Mouse (Mus musculus): ENCODE data around the gene Zfp592. TPM values are rescaled to one million over a fixed set of nuclear protein-coding genes. Genes with fewer than 3 reads are reported as not detected.

The Zfp592 gene
- total RNA-seq, 2 experiments from 2014 or later, result 22.3 to 33.1 TPM

DNA sequence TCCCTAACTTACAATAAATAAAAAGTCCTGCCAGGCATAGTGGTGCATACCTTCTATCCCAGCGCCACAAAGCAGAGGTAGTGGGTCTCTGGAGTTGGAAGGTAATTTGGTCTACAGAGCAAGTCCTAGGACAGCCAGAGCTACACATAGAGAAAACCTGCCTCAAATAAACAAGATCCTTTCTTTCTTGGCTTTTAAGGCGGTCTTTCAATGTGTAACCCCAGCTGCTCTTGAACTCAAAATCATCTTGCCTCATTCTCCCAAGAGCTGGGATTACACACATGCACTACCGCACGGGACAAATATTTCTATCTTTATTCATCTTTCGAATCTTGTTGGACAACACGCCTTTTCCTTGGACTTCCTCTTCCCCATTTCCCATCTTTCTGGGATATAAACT lies 1.4 kb upstream of the Zfp592 start:
- no peak for ATAC-seq (replicated peaks; ENCODE audit: low FRiP score, poor library complexity, severe bottlenecking)

GRCm38 (mm10) chr7:80992631-80992979 lies 876 bp upstream of the Zfp592 start:
- no peak for ATAC-seq (replicated peaks; ENCODE audit: low FRiP score, poor library complexity, severe bottlenecking)

- ATAC-seq (replicated peaks; ENCODE audit: low FRiP score, poor library complexity, severe bottlenecking), result peak; percentile 13
Observed at GRCm38 (mm10) chr7:80993834-80994662, 567 bp downstream of the Zfp592 start.

DNA sequence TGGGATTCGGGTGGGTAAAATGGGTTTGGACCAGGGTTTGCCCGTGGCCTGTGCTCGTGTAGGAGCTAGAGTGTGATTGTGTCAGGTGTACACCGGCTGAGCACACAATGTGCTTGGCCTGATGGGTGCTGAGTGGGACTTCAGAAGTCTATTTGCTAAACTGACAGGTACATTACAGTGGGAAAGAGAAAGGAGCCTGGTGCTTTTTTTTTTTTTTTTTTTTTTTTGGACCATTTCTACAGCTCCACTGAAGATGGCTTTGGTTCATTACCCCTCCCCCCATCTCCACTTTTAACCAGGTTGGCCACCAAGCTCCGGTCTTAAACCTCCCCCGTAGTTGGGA lies 1.2 kb downstream of the Zfp592 start:
- ATAC-seq (replicated peaks; ENCODE audit: low FRiP score, poor library complexity, severe bottlenecking), result no peak

GRCm38 (mm10) chr7:80995266-80996146 lies 2.0 kb downstream of the Zfp592 start:
- no peak for ATAC-seq (replicated peaks; ENCODE audit: low FRiP score, poor library complexity, severe bottlenecking)

- ATAC-seq (replicated peaks; ENCODE audit: low FRiP score, poor library complexity, severe bottlenecking), result no peak
Observed at GRCm38 (mm10) chr7:80997776-80998175, 4.3 kb downstream of the Zfp592 start.

DNA sequence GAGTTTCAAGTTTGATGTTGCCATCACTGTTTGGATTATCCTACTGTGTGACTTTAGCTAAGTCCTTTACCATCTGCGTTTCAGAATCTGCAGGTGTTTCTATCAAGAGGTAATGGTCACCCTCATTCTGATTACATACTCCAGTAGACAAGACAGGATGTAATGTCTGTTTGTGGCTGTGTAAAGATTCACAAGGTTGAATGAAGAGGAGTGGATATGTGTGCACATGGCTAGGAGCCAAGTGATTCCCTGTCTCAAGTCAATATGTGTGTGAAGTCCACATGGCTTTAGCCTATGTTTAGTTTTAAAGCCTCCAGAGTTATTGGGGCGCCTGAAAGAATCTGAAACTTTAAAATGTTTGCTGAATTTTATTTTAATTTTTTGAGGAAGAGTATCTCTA lies 6.1 kb downstream of the Zfp592 start:
- ATAC-seq (replicated peaks; ENCODE audit: low FRiP score, poor library complexity, severe bottlenecking), result no peak

DNA sequence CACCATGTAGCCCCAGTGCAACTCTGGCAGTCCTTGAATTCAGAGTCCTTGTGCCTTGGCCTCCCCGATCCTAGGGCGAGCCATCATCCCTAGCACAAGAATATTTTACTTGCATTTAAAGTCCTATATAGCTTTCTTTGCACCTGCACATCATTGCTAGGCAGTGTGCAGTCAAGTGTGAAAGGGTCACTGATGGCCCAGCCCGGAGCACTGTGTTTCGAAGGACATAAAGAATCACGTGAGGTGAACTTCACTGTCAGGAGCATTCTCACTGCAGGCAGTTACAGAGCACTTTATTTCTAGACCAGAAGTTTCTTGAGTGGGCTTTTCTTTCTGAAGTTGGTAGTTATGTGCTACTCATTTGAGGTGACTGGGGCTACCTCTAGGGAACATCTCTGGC lies 8.4 kb downstream of the Zfp592 start:
- no peak for ATAC-seq (replicated peaks; ENCODE audit: low FRiP score, poor library complexity, severe bottlenecking)

GRCm38 (mm10) chr7:81004556-81005079 lies 11.1 kb downstream of the Zfp592 start:
- peak; percentile 88 for ATAC-seq (replicated peaks; ENCODE audit: low FRiP score, poor library complexity, severe bottlenecking)

GRCm38 (mm10) chr7:81005969-81006368 lies 12.5 kb downstream of the Zfp592 start:
- no peak for ATAC-seq (replicated peaks; ENCODE audit: low FRiP score, poor library complexity, severe bottlenecking)

DNA sequence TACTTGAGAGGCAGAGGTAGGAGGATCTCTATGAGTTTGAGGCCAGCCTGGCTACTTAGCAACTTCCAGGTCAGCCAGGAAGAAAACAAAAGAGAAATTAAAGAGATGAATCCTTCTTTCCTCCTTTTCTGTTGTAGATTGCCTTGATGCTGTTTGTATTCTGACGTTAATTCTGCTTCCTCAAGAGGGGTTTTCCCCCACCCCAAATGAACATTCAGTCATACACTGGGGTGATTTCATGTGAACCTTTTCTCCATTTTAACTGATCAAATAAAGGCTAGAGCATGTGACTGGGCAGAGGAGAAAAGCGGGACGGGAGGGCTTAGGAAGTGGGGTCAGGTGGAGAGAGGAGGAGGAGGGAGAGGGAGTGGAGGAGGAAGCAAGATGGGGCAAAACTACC lies 14.8 kb downstream of the Zfp592 start:
- ATAC-seq (replicated peaks; ENCODE audit: low FRiP score, poor library complexity, severe bottlenecking), result no peak

DNA sequence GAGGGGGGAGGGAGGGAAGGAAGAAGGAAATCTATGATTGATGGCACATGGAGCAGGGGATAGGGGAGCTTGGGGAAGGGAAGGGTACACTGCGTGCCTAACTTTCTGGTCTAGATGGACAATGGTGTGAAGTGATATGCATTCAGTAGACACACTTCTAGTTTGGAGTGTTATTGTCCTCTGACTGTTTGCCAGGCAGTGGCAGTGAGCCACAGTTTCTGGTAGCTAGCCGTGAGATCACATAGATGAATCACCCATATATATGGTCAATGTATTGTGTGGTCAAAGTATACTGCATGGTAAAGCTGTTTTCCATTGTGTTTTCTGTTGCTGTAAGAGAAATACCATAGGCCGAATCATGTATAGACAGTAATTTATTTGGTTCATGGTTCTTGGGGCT lies 18.1 kb downstream of the Zfp592 start:
- no peak for ATAC-seq (replicated peaks; ENCODE audit: low FRiP score, poor library complexity, severe bottlenecking)

GRCm38 (mm10) chr7:81020307-81020706 lies 26.8 kb downstream of the Zfp592 start:
- no peak for ATAC-seq (replicated peaks; ENCODE audit: low FRiP score, poor library complexity, severe bottlenecking)

- no peak for ATAC-seq (replicated peaks; ENCODE audit: low FRiP score, poor library complexity, severe bottlenecking)
Observed at GRCm38 (mm10) chr7:81022731-81023130, 29.2 kb downstream of the Zfp592 start.

- no peak for ATAC-seq (replicated peaks; ENCODE audit: low FRiP score, poor library complexity, severe bottlenecking)
Observed at GRCm38 (mm10) chr7:81024118-81024517, 30.6 kb downstream of the Zfp592 start.

DNA sequence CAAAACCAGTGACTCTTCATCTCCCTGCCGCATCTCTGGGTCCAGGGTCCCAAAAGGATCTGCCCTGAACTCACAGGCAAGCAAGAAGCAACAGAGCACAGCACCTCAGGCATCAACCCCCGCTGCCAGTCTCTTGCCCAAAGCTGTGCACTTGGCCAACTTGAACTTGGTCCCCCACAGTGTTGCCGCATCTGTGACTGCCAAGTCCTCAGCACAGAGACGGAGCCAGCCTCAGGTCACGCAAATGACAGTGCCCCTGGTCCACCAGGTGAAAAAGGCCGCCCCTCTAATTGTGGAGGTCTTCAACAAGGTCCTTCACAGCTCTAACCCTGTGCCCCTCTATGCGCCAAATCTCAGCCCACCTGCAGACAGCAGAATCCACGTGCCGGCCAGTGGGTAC lies 31.2 kb downstream of the Zfp592 start:
- no peak for ATAC-seq (replicated peaks; ENCODE audit: low FRiP score, poor library complexity, severe bottlenecking)

DNA sequence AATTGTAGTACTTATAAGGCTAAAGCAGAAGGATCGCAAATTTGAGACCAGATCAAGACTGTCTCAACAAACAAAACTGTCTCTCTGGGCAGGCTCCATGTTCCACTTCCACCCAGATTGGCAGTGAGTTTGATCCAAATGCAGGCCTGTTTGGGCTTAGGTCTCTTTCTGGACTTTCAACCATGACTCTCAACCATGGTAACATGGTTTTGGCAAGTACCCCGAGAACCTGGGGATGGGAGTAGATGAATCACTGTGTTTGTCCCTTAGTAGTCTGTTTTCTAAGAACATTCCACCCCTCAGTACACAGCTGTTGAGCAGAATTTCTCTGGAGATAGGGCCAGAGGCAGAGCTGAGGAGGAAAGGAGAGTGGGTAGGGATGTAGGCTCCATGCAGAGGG lies 32.3 kb downstream of the Zfp592 start:
- no peak for ATAC-seq (replicated peaks; ENCODE audit: low FRiP score, poor library complexity, severe bottlenecking)

DNA sequence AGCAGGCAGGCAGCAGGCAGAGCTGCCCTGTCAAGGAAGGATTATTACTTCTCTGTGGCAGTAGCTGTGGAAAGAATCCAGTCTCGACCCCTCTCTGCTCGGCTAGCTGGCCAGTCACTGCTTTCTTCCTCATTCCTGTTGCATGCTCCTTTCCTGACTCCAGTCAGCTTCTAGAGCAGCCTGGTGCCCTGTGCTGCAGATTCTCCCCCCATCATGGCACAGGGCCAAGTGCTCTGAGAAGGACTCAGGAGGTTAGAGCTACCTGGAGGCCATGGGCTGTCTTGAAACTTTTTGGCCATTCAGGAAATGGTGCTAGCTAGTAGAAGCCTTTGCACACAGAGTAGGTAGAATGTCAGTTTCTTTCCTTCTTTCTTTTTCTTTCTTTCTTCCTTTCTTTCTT lies 46.2 kb downstream of the Zfp592 start:
- ATAC-seq (replicated peaks; ENCODE audit: low FRiP score, poor library complexity, severe bottlenecking), result no peak

DNA sequence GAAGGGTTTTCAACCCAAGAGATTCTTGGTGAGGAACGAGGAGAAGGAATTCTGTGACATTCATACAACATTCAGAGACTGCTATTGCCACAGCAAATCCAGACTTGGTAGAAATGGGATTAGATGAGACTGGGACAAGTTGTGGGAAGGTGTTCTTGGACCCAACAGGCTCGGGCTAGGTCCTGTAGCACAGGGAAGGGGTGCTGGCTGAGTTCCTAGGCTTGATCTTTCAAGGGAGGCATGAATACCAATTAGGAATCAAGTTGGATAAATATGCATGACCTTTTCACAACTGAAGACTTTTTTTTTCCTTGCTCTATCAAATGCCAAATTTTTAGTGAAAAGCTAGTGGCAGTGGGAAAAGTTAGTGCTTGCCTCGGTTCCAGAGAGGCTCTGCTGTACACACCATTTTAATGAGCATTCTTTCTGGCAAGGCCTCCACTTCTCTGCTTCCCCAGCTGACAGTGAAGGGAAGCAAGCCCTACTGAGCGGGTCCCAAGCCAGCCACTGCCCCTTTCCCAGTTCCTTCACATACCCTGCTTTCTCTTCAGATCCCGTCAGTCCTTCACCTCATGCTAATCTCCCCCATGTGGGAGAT lies 49.6 kb downstream of the Zfp592 start:
- no peak for ATAC-seq (replicated peaks; ENCODE audit: low FRiP score, poor library complexity, severe bottlenecking)

- ATAC-seq (replicated peaks; ENCODE audit: low FRiP score, poor library complexity, severe bottlenecking), result no peak
Observed at GRCm38 (mm10) chr7:81047847-81048246, 54.4 kb downstream of the Zfp592 start.

GRCm38 (mm10) chr7:81048513-81048912 lies 55.0 kb downstream of the Zfp592 start:
- no peak for ATAC-seq (replicated peaks; ENCODE audit: low FRiP score, poor library complexity, severe bottlenecking)

All from erythroid progenitor cell, adult 5-6 weeks (primary cell).